Mouse (Mus musculus) CH12.LX (cell line): Measurements from ENCODE around the gene Cyp2t4.

Source experiments
- CTCF ChIP-seq, 2 experiments: IDR thresholded peaks in 1 of 2; conservative IDR thresholded peaks in 1 of 2; 2 replicates each; pipeline ENCODE4 v1.5.1; 2011 to 2012; ENCODE audit warnings: low read depth in 2 of 2, low read length in 2 of 2, improper control_type of control experiment in 1 of 2, inconsistent platforms in 1 of 2, mild to moderate bottlenecking in 1 of 2, moderate library complexity in 1 of 2
- E2F4 ChIP-seq: IDR thresholded peaks from 2 replicates; pipeline ENCODE4 v1.6.1; 2011; ENCODE audit warnings: low read depth, low read length, improper control_type of control experiment; ENCODE audit not compliant: insufficient replicate concordance
- EP300 ChIP-seq: IDR thresholded peaks from 2 replicates; pipeline ENCODE4 v1.6.1; 2011; ENCODE audit warnings: low read length, improper control_type of control experiment
- ETS1 ChIP-seq: conservative IDR thresholded peaks from 2 replicates; pipeline ENCODE4 v1.6.1; 2012; ENCODE audit warnings: low read depth, mild to moderate bottlenecking, inconsistent platforms, low read length, improper control_type of control experiment, moderate library complexity
- GABPA ChIP-seq: IDR thresholded peaks from 2 replicates; pipeline ENCODE4 v1.6.1; 2012; ENCODE audit warnings: low read depth, low read length, improper control_type of control experiment, inconsistent platforms; ENCODE audit not compliant: insufficient replicate concordance
- MAX ChIP-seq: IDR thresholded peaks from 2 replicates; pipeline ENCODE4 v1.6.1; 2011; ENCODE audit warnings: low read length, improper control_type of control experiment
- MYC ChIP-seq: IDR thresholded peaks from 2 replicates; pipeline ENCODE4 v1.6.1; 2011; ENCODE audit warnings: low read depth, mild to moderate bottlenecking, improper control_type of control experiment, low read length
- PAX5 ChIP-seq: IDR thresholded peaks from 2 replicates; pipeline ENCODE4 v1.6.1; 2012; ENCODE audit warnings: low read length, inconsistent platforms, mixed read lengths
- POLR2A ChIP-seq: IDR thresholded peaks from 2 replicates; pipeline ENCODE4 v1.6.1; 2011; ENCODE audit warnings: low read depth, mild to moderate bottlenecking, improper control_type of control experiment, low read length
- POLR2AphosphoS2 ChIP-seq: IDR thresholded peaks from 2 replicates; pipeline ENCODE4 v1.6.1; 2011; ENCODE audit warnings: low read depth, low read length, improper control_type of control experiment
- SMC3 ChIP-seq: IDR thresholded peaks from 2 replicates; pipeline ENCODE4 v1.6.1; 2011; ENCODE audit warnings: low read depth, low read length, improper control_type of control experiment
- USF1 ChIP-seq: IDR thresholded peaks from 2 replicates; pipeline ENCODE4 v1.6.1; 2014; ENCODE audit warnings: low read depth, mild to moderate bottlenecking, inconsistent platforms, low read length, improper control_type of control experiment
- ZC3H11A ChIP-seq: IDR thresholded peaks from 2 replicates; pipeline ENCODE4 v1.6.1; 2012; ENCODE audit warnings: low read depth, mild to moderate bottlenecking, inconsistent platforms, low read length, improper control_type of control experiment

DNA sequence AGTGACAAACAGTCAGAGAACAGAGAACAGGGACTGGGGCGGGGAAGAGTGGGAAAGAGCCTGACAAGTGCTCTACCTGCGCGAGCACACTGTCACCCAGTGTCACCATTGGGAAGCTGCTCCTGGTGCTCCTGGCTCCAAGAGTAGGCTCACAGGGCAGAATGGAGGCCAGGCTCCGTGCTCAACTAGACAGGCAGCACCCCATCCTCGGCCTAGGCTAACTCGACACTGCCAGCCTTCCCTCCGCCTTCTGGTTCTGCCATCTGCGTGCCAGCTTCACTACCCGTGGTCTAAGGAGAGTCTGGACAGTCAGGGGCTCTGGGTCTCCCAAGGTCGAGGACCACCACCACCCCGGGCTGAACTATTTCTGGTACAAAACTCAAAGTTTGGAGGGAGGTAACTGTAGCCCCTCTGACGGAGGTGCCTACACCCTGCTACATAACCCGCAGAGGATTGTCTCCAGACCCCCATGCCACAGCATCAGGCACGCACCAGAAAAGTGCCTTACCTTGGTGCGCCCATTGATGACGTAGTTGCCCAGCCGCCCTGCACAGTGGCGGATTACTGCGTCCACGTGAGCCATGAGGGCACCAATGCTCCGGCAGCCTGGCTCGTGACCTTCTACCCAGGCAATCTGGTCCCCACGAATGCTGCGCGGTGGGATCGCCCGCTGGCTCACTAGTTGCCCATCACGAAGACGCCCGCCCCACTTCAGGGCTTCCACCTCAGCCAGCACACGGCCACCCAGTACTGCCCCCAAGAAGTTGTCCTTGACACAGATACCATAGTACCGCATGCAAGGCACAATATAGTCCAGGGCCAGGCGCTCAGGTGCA is 10.8 kb downstream of the Cyp2t4 start:
- peak; percentile 70 for TF ChIP-seq USF1
- TF ChIP-seq GABPA: no peak
- no peak for TF ChIP-seq CTCF (conservative IDR thresholded peaks at IDR 0.05 in 1 of 2, IDR thresholded peaks at IDR 0.05 in 1 of 2; ENCODE audit: low read depth in 2 of 2, low read length in 2 of 2)
- TF ChIP-seq SMC3: no peak; the same call in 1 of the 2 replicates
- no peak for TF ChIP-seq EP300
- peak; percentile 86 for TF ChIP-seq MYC
- TF ChIP-seq MAX: peak; percentile 85
- TF ChIP-seq POLR2A: peak; percentile 75
- peak; percentile 78; the same call in 1 of the 2 replicates for TF ChIP-seq POLR2AphosphoS2
- TF ChIP-seq ZC3H11A: no peak
- TF ChIP-seq E2F4: no peak
- TF ChIP-seq ETS1: peak; percentile 38
- no peak for TF ChIP-seq PAX5
